Mouse (Mus musculus) limb, embryonic 10.5 days (tissue): ENCODE measurements at regions not wholly inside any gene's neighbourhood (a gene's known extent, or its start where the extent isn't known, plus 50 kb on each side); places are given as distances from the start of the nearest gene placed in this dataset.
A peak's percentile ranks its signal among the peaks of the same experiment; 100 is the strongest.

ENCODE experiments used
- DNase-seq: peaks from one replicate; pipeline ENCODE4 v3.0.0-alpha.2; 2017; ENCODE audit warnings: low spot score
- H3K27ac ChIP-seq: fragments of 300-500 bp; sonication (generic); 2 replicates; pipeline ENCODE4 v1.5.1; 2016; ENCODE audit warnings: mild to moderate bottlenecking
- H3K27me3 ChIP-seq: fragments of 300-500 bp; sonication (generic); 2 replicates; pipeline ENCODE4 v1.6.1; 2016; ENCODE audit warnings: low read depth, mild to moderate bottlenecking; ENCODE audit not compliant: poor library complexity, severe bottlenecking
- H3K36me3 ChIP-seq: fragments of 300-500 bp; sonication (generic); 2 replicates; pipeline ENCODE4 v1.6.1; 2016; ENCODE audit warnings: mild to moderate bottlenecking, moderate library complexity
- H3K4me1 ChIP-seq: fragments of 300-500 bp; sonication (generic); 2 replicates; pipeline ENCODE4 v1.6.1; 2016
- H3K4me3 ChIP-seq: fragments of 300-500 bp; sonication (generic); 2 replicates; pipeline ENCODE4 v1.5.1; 2016; ENCODE audit warnings: mild to moderate bottlenecking, moderate library complexity
- H3K9me3 ChIP-seq: fragments of 300-500 bp; sonication (generic); replicated peaks from 2 replicates; pipeline ENCODE4 v1.6.1; 2016; ENCODE audit warnings: mild to moderate bottlenecking
- WGBS: fragments of 180-500 bp; shearing (Covaris S2); methylation state at CpG from one replicate; pipeline ENCODE4 v1.1.7; 2016; 5-methylcytosine and 5-hydroxymethylcytosine counted together

GRCm38 (mm10) chr19:24622776-24623175 lies 51.0 kb upstream of the Tmem252 start:
- H3K27me3 ChIP-seq = no peaks in the 10 kb centered on the region
- no peak overlapping the region for H3K27ac ChIP-seq
- no peaks in the 10 kb centered on the region for H3K4me1 ChIP-seq
- no peaks in the 10 kb centered on the region for H3K36me3 ChIP-seq
- 96% methylated on average over 9 of the region's 9 CpGs for WGBS
- H3K4me3 ChIP-seq = no peak overlapping the region
- no peaks in the 10 kb centered on the region for H3K9me3 ChIP-seq
- DNase-seq = no peak

GRCm38 (mm10) chr19:24622309-24622708 lies 51.5 kb upstream of the Tmem252 start:
- Histone ChIP-seq H3K4me1 (no peaks in the 10 kb centered on the region), H3K27ac (no peak overlapping the region), H3K4me3 (no peak overlapping the region), H3K36me3 (no peaks in the 10 kb centered on the region), H3K9me3 (no peaks in the 10 kb centered on the region), H3K27me3 (no peaks in the 10 kb centered on the region)
- 84% methylated on average over 4 of the region's 4 CpGs for WGBS
- no peak for DNase-seq

- H3K27me3 ChIP-seq = no peaks in the 10 kb centered on the region
- H3K4me3 ChIP-seq = no peak overlapping the region
- 35% methylated on average over 8 of the region's 8 CpGs for WGBS
- DNase-seq = peak; percentile 86
- H3K4me1 ChIP-seq = no peaks in the 10 kb centered on the region
- no peaks in the 10 kb centered on the region for H3K36me3 ChIP-seq
- no peaks in the 10 kb centered on the region for H3K9me3 ChIP-seq
- H3K27ac ChIP-seq = no peak overlapping the region
Observed at GRCm38 (mm10) chr19:24621610-24622220, 52.1 kb upstream of the Tmem252 start.

- WGBS = 90% methylated on average over 7 of the region's 7 CpGs
- Histone ChIP-seq H3K4me3 (no peak overlapping the region), H3K9me3 (no peaks in the 10 kb centered on the region), H3K27ac (no peak overlapping the region), H3K27me3 (no peaks in the 10 kb centered on the region), H3K36me3 (no peaks in the 10 kb centered on the region), H3K4me1 (no peaks in the 10 kb centered on the region)
- DNase-seq = no peak
Observed at GRCm38 (mm10) chr19:24615762-24616310, 58.0 kb upstream of the Tmem252 start.

- 79% methylated on average over 3 of the region's 3 CpGs for WGBS
- no peak for DNase-seq
- no peak overlapping the region for H3K4me3 ChIP-seq
Observed at GRCm38 (mm10) chr19:24607884-24608283, 52.2 kb upstream of the Pip5k1b start.

GRCm38 (mm10) chr19:24606390-24606976 lies 50.8 kb upstream of the Pip5k1b start:
- no peaks in the 10 kb centered on the region for H3K9me3 ChIP-seq
- WGBS = 72% methylated on average over 5 of the region's 5 CpGs

More at GRCm38 (mm10) chr19:24607884-24608283, 52.2 kb upstream of the Pip5k1b start:
- H3K27ac ChIP-seq = no peak overlapping the region
- peaks cover 2% of the 10 kb centered on the region; the same call in 1 of the 2 replicates for H3K4me1 ChIP-seq
- H3K9me3 ChIP-seq = no peaks in the 10 kb centered on the region
- H3K36me3 ChIP-seq = no peaks in the 10 kb centered on the region
- H3K27me3 ChIP-seq = no peaks in the 10 kb centered on the region

More at GRCm38 (mm10) chr19:24606390-24606976, 50.8 kb upstream of the Pip5k1b start:
- Histone ChIP-seq H3K4me1 (peaks cover 2% of the 10 kb centered on the region; the same call in 1 of the 2 replicates), H3K27me3 (no peaks in the 10 kb centered on the region), H3K4me3 (no peak overlapping the region), H3K27ac (no peak overlapping the region), H3K36me3 (no peaks in the 10 kb centered on the region)
- peak; percentile 39 for DNase-seq
